Mouse (Mus musculus): Measurements from ENCODE around the gene Tnfrsf18. TPM values are rescaled to one million over a fixed set of nuclear protein-coding genes. Genes with fewer than 3 reads are reported as not detected.

Tnfrsf18 gene
- polyA plus RNA-seq, 1 experiment from 2014 or later, result 2.0 TPM

MicroRNAs encoded within 50 kb of the gene (microRNA counts, 519-probe panel; counts per million panel counts)
- microRNA mmu-miR-200a (342 counts per million, percentile 67 among the panel's probes with 10 or more counts), microRNA mmu-miR-200b (5,225 counts per million, percentile 85 among the panel's probes with 10 or more counts), microRNA mmu-miR-429 (342 counts per million, percentile 67 among the panel's probes with 10 or more counts)

Small RNA genes within 50 kb of the gene (microRNA-seq; reads per million reads assigned to microRNA genes)
- gene Mir200a, result 40.4 reads per million, percentile 39 among the genes with 10 or more reads in this experiment
- gene Mir200b, result 95.5 reads per million, percentile 51 among the genes with 10 or more reads in this experiment
- 412 reads per million, percentile 70 among the genes with 10 or more reads in this experiment for gene Mir429

Other genes starting within 250 kb of the Tnfrsf18 start
- 0.56 and 0.86 TPM in 2 replicates for gene Tmem88b, start 240.3 kb upstream of the Tnfrsf18 start, polyA plus RNA-seq (2016; fragmentation: Nextera tagmentation; extraction: Ambion mirVana)
- not detected in 2 replicates for gene Ankrd65, start 235.7 kb upstream of the Tnfrsf18 start, polyA plus RNA-seq (2016; fragmentation: Nextera tagmentation; extraction: Ambion mirVana)
- 226 and 242 TPM in 2 replicates for gene Mrpl20, start 223.3 kb upstream of the Tnfrsf18 start, polyA plus RNA-seq (2016; fragmentation: Nextera tagmentation; extraction: Ambion mirVana)
- gene Ccnl2, start 213.7 kb upstream of the Tnfrsf18 start, polyA plus RNA-seq (2016; fragmentation: Nextera tagmentation; extraction: Ambion mirVana), result 203 and 204 TPM in 2 replicates
- 142 and 144 TPM in 2 replicates for gene Aurkaip1, start 194.9 kb upstream of the Tnfrsf18 start, polyA plus RNA-seq (2016; fragmentation: Nextera tagmentation; extraction: Ambion mirVana)
- gene Mxra8, start 186.5 kb upstream of the Tnfrsf18 start, polyA plus RNA-seq (2016; fragmentation: Nextera tagmentation; extraction: Ambion mirVana), result 26.7 and 27.1 TPM in 2 replicates
- 26.2 and 32.1 TPM in 2 replicates for gene Dvl1, start 178.8 kb upstream of the Tnfrsf18 start, polyA plus RNA-seq (2016; fragmentation: Nextera tagmentation; extraction: Ambion mirVana)
- 0.28 and 0.56 TPM in 2 replicates for gene Tas1r3, start 162.8 kb upstream of the Tnfrsf18 start, polyA plus RNA-seq (2016; fragmentation: Nextera tagmentation; extraction: Ambion mirVana)
- gene Cptp, start 156.7 kb upstream of the Tnfrsf18 start, polyA plus RNA-seq (2016; fragmentation: Nextera tagmentation; extraction: Ambion mirVana), result 19.5 and 22.1 TPM in 2 replicates
- gene Ints11, start 156.6 kb upstream of the Tnfrsf18 start, polyA plus RNA-seq (2016; fragmentation: Nextera tagmentation; extraction: Ambion mirVana), result 77.0 TPM in 2 replicates
- gene Pusl1, start 134.4 kb upstream of the Tnfrsf18 start, polyA plus RNA-seq (2016; fragmentation: Nextera tagmentation; extraction: Ambion mirVana), result 46.6 and 52.0 TPM in 2 replicates
- gene Acap3, start 134.3 kb upstream of the Tnfrsf18 start, polyA plus RNA-seq (2016; fragmentation: Nextera tagmentation; extraction: Ambion mirVana), result 65.5 and 68.0 TPM in 2 replicates
- gene Ube2j2, start 82.3 kb upstream of the Tnfrsf18 start, polyA plus RNA-seq (2016; fragmentation: Nextera tagmentation; extraction: Ambion mirVana), result 159 and 167 TPM in 2 replicates
- 17.2 and 19.0 TPM in 2 replicates for gene C1qtnf12, start 63.8 kb upstream of the Tnfrsf18 start, polyA plus RNA-seq (2016; fragmentation: Nextera tagmentation; extraction: Ambion mirVana)
- gene B3galt6, start 33.5 kb upstream of the Tnfrsf18 start, polyA plus RNA-seq (2016; fragmentation: Nextera tagmentation; extraction: Ambion mirVana), result 20.2 and 20.6 TPM in 2 replicates
- gene Sdf4, start 33.3 kb upstream of the Tnfrsf18 start, polyA plus RNA-seq (2016; fragmentation: Nextera tagmentation; extraction: Ambion mirVana), result 129 and 133 TPM in 2 replicates
- 0.52 and 0.81 TPM in 2 replicates for gene Tnfrsf4, start 12.3 kb upstream of the Tnfrsf18 start, polyA plus RNA-seq (2016; fragmentation: Nextera tagmentation; extraction: Ambion mirVana)
- gene Ttll10, start 33.2 kb downstream of the Tnfrsf18 start, polyA plus RNA-seq (2016; fragmentation: Nextera tagmentation; extraction: Ambion mirVana), result 0.20 TPM in 1 of 2 replicates, not detected in the other
- 42.4 and 45.6 TPM in 2 replicates for gene 9430015G10Rik, start 83.8 kb downstream of the Tnfrsf18 start, polyA plus RNA-seq (2016; fragmentation: Nextera tagmentation; extraction: Ambion mirVana)
- gene Rnf223, start 104.3 kb downstream of the Tnfrsf18 start, polyA plus RNA-seq (2016; fragmentation: Nextera tagmentation; extraction: Ambion mirVana), result 0.52 TPM in 2 replicates
- gene Agrn, start 171.3 kb downstream of the Tnfrsf18 start, polyA plus RNA-seq (2016; fragmentation: Nextera tagmentation; extraction: Ambion mirVana), result 149 and 165 TPM in 2 replicates
- gene Isg15, start 174.7 kb downstream of the Tnfrsf18 start, polyA plus RNA-seq (2016; fragmentation: Nextera tagmentation; extraction: Ambion mirVana), result 0.89 and 1.6 TPM in 2 replicates
- 6.8 and 7.0 TPM in 2 replicates for gene AW011738, start 177.1 kb downstream of the Tnfrsf18 start, polyA plus RNA-seq (2016; fragmentation: Nextera tagmentation; extraction: Ambion mirVana)
- 1.7 and 2.0 TPM in 2 replicates for gene Perm1, start 189.7 kb downstream of the Tnfrsf18 start, polyA plus RNA-seq (2016; fragmentation: Nextera tagmentation; extraction: Ambion mirVana)
- 27.3 and 29.0 TPM in 2 replicates for gene Plekhn1, start 208.7 kb downstream of the Tnfrsf18 start, polyA plus RNA-seq (2016; fragmentation: Nextera tagmentation; extraction: Ambion mirVana)
- 74.0 and 74.5 TPM in 2 replicates for gene Noc2l, start 209.8 kb downstream of the Tnfrsf18 start, polyA plus RNA-seq (2016; fragmentation: Nextera tagmentation; extraction: Ambion mirVana)
- gene Samd11, start 229.5 kb downstream of the Tnfrsf18 start, polyA plus RNA-seq (2016; fragmentation: Nextera tagmentation; extraction: Ambion mirVana), result 2.6 and 2.9 TPM in 2 replicates